ENCODE assay signal across 8 mouse cellular contexts in genomic region chr10:7809937-7810336, GRCm38 (mm10). TPM values are rescaled to one million over a fixed set of nuclear protein-coding genes. Genes with fewer than 3 reads are reported as not detected.
DNase-seq lines count a peak whose midpoint lies in the region; ATAC-seq and TF ChIP-seq lines count a peak whose summit lies in the region.

No protein-coding gene starts in this region.

- TF ChIP-seq CTCF in G1E (IDR thresholded peaks at IDR 0.05; ENCODE audit: low read depth, low read length), result peak; percentile 53

- peak; percentile 47 to 81 for DNase-seq in heart, adult 18-20 months
- peak; percentile 6 for DNase-seq in G1E (ENCODE audit: low spot score)
- peak; percentile 41 to 56 for DNase-seq in cerebellum, postnatal 25 days
- peak; percentile 37 to 75 for DNase-seq in layer of hippocampus, postnatal 14 days (ENCODE audit: low spot score in 2 of 2)
- DNase-seq in mesoderm, embryonic 11.5 days (ENCODE audit: low read depth, low spot score), result peak; percentile 75

- H3K27ac ChIP-seq in heart, embryonic 12.5 days (ENCODE audit: poor library complexity, severe bottlenecking), result no peak overlapping the region
- no peak overlapping the region for H3K27ac ChIP-seq in stomach, embryonic 15.5 days

- no peaks in the 10 kb centered on the region for H3K4me1 ChIP-seq in heart, embryonic 12.5 days (replicated peaks)
- H3K4me1 ChIP-seq in G1E (ENCODE audit: insufficient read depth, low read depth, low read length), result peaks cover 3% of the 10 kb centered on the region; the same call in 1 of the 2 replicates
- H3K4me1 ChIP-seq in stomach, embryonic 15.5 days, result no peaks in the 10 kb centered on the region

- H3K4me3 ChIP-seq in heart, embryonic 12.5 days, result no peak overlapping the region
- H3K4me3 ChIP-seq in G1E (ENCODE audit: low read depth, low read length), result no peak overlapping the region
- H3K4me3 ChIP-seq in stomach, embryonic 15.5 days (replicated peaks), result no peak overlapping the region

- no peaks in the 10 kb centered on the region for H3K9me3 ChIP-seq in heart, embryonic 12.5 days (replicated peaks)
- no peaks in the 10 kb centered on the region for H3K9me3 ChIP-seq in G1E (replicated peaks)
- H3K9me3 ChIP-seq in stomach, embryonic 15.5 days, result no peaks in the 10 kb centered on the region

- no peak for ATAC-seq in heart, embryonic 12.5 days (ENCODE audit: insufficient number of reproducible peaks, low FRiP score)
- ATAC-seq in G1E (ENCODE audit: extremely low read depth, insufficient number of reproducible peaks, low FRiP score, poor library complexity, severe bottlenecking), result no peak; the same call in 1 of the 2 replicates
- peak; percentile 53 to 85 for ATAC-seq in hematopoietic stem cell, adult 5-6 weeks (replicated peaks in 1 of 2; ENCODE audit: insufficient read depth in 1 of 2, low FRiP score in 2 of 2, low TSS enrichment in 1 of 2, low read depth in 1 of 2, poor library complexity in 2 of 2, severe bottlenecking in 2 of 2)
- peak; percentile 22; the same call in 1 of the 2 replicates for ATAC-seq in stomach, embryonic 15.5 days (ENCODE audit: insufficient read depth, low FRiP score, low read depth)

- H3K4me2 ChIP-seq in heart, embryonic 12.5 days, result no peak overlapping the region
- H3K4me2 ChIP-seq in stomach, embryonic 15.5 days, result no peak overlapping the region

- 44% methylated on average over 2 of the region's 2 CpGs for WGBS in heart, embryonic 12.5 days
- WGBS in stomach, embryonic 15.5 days, result 47% methylated on average over 2 of the region's 2 CpGs

- H3K36me3 ChIP-seq in heart, embryonic 12.5 days, result peaks cover 64% of the 10 kb centered on the region
- H3K36me3 ChIP-seq in G1E (replicated peaks), result peaks cover 82% of the 10 kb centered on the region
- peaks cover 13% of the 10 kb centered on the region; the same call in 1 of the 2 replicates for H3K36me3 ChIP-seq in stomach, embryonic 15.5 days

- H3K9ac ChIP-seq in heart, embryonic 12.5 days, result no peak overlapping the region
- no peak overlapping the region for H3K9ac ChIP-seq in stomach, embryonic 15.5 days

- H3K27me3 ChIP-seq in heart, embryonic 12.5 days (replicated peaks), result no peaks in the 10 kb centered on the region
- no peaks in the 10 kb centered on the region for H3K27me3 ChIP-seq in G1E (ENCODE audit: insufficient read depth, low read length)
- no peaks in the 10 kb centered on the region for H3K27me3 ChIP-seq in stomach, embryonic 15.5 days (replicated peaks)

RNA-seq across cellular contexts. Expression of gene Ppil4, which starts 17.2 kb away (rescaled TPM):
- 10 to 100 TPM; 11.7 to 15.0 TPM for total RNA-seq in heart, adult 18-20 months (2021)
- 31.3 and 33.0 TPM in 2 replicates for polyA plus RNA-seq in heart, embryonic 12.5 days (2016; fragmentation: Nextera tagmentation; extraction: Ambion mirVana)
- total RNA-seq in G1E (2014; fragmentation: Nextera tagmentation), result 62.1 and 73.9 TPM in 2 replicates
- 78.9 and 97.7 TPM in 2 replicates for total RNA-seq in G1E (2017)
- 2.7 and 7.3 TPM in 2 replicates for polyA plus RNA-seq in G1E (2012)
- 99.6 and 101 TPM in 2 replicates for total RNA-seq in hematopoietic stem cell, adult 5-6 weeks (2017)
- 10 to 100 TPM; 32.7 to 35.4 TPM for total RNA-seq in layer of hippocampus, postnatal 14 days (2021)
- 37.7 and 37.9 TPM in 2 replicates for polyA plus RNA-seq in stomach, embryonic 15.5 days (2015; fragmentation: Nextera tagmentation; extraction: Ambion mirVana)

RNA-seq across cellular contexts. Expression of gene Ginm1, which starts 17.3 kb away (rescaled TPM):
- total RNA-seq in heart, adult 18-20 months (2021), result 100 to 1,000 TPM in 1 of 2 experiments, 10 to 100 TPM in 1; 91.2 to 103 TPM
- 78.5 and 80.5 TPM in 2 replicates for polyA plus RNA-seq in heart, embryonic 12.5 days (2016; fragmentation: Nextera tagmentation; extraction: Ambion mirVana)
- total RNA-seq in G1E (2014; fragmentation: Nextera tagmentation), result 26.6 and 31.5 TPM in 2 replicates
- total RNA-seq in G1E (2017), result 30.1 and 30.5 TPM in 2 replicates
- polyA plus RNA-seq in G1E (2012), result 6.6 and 7.8 TPM in 2 replicates
- total RNA-seq in hematopoietic stem cell, adult 5-6 weeks (2017), result 56.9 and 73.2 TPM in 2 replicates
- 10 to 100 TPM; 22.5 to 25.0 TPM for total RNA-seq in layer of hippocampus, postnatal 14 days (2021)
- 83.4 and 85.6 TPM in 2 replicates for polyA plus RNA-seq in stomach, embryonic 15.5 days (2015; fragmentation: Nextera tagmentation; extraction: Ambion mirVana)

RNA-seq across cellular contexts. Expression of gene Zc3h12d, which starts 22.3 kb away (rescaled TPM):
- 1 to 10 TPM in 1 of 2 experiments, under 1 TPM in 1; 0.15 to 1.0 TPM for total RNA-seq in heart, adult 18-20 months (2021)
- polyA plus RNA-seq in heart, embryonic 12.5 days (2016; fragmentation: Nextera tagmentation; extraction: Ambion mirVana), result 0.15 and 0.22 TPM in 2 replicates
- total RNA-seq in G1E (2014; fragmentation: Nextera tagmentation) (not detected in 2 replicates), G1E (2017) (under 0.01 and 0.06 TPM in 2 replicates)
- not detected in 2 replicates for polyA plus RNA-seq in G1E (2012)
- 1.4 and 2.8 TPM in 2 replicates for total RNA-seq in hematopoietic stem cell, adult 5-6 weeks (2017)
- total RNA-seq in layer of hippocampus, postnatal 14 days (2021), result under 1 TPM; 0.09 to 0.21 TPM
- 0.35 and 0.53 TPM in 2 replicates for polyA plus RNA-seq in stomach, embryonic 15.5 days (2015; fragmentation: Nextera tagmentation; extraction: Ambion mirVana)

Comparison
In these comparisons a context has a peak if more than half of its experiments do, and no peak if none do; other contexts are left out.
1. DNase-seq: peak in every context shown above with its lines; median percentile 75 in mesoderm, embryonic 11.5 days; 64 in heart, adult 18-20 months; 56 in layer of hippocampus, postnatal 14 days; 48 in cerebellum, postnatal 25 days; 6 in G1E.
2. ATAC-seq: peak in hematopoietic stem cell, adult 5-6 weeks (2 of 2) and stomach, embryonic 15.5 days (single experiment); none in heart, embryonic 12.5 days (single experiment) and G1E (single experiment).